Mouse (Mus musculus) liver, embryonic 14.5 days (tissue): ENCODE data around the gene Ick.

ENCODE experiments used
- CTCF ChIP-seq: IDR thresholded peaks from 2 replicates; pipeline ENCODE4 v1.5.1; 2016; ENCODE audit warnings: antibody characterized with exemption, low read depth, control low read depth
- EP300 ChIP-seq: IDR thresholded peaks from 2 replicates; pipeline ENCODE4 v1.6.1; 2016; ENCODE audit warnings: antibody characterized with exemption, low read depth

GRCm38 (mm10) chr9:78176201-78176727, 67.3 kb downstream of the Ick start:
- TF ChIP-seq CTCF (peak; percentile 92), EP300 (no peak)
